ENCODE assay signal across 28 mouse cellular contexts in the genomic region with DNA sequence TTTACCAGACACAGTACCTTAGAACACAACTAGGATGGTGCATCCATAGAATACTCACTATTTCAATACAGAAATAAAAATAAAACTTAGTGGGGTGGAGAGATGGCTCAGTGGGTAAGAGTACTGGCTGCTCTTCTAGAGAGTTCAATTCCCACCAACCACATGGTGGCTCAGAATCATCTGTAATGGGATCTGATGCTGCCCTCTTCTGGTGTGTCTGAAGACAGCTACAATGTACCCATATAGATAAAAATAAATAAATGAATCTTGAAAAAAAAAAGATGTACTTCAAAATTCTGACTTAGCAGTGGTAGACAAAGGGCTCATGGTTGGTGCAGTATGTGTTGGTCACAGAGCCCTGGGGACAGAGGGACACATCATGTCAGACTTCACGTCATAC. TPM values are rescaled to one million over a fixed set of nuclear protein-coding genes. Genes with fewer than 3 reads are reported as not detected.
DNase-seq lines count a peak whose midpoint lies in the region; ATAC-seq and TF ChIP-seq lines count a peak whose summit lies in the region.
"Had no signal": no experiment of that assay in that cellular context is flagged by ENCODE, and none has a peak within 500 bp of the region (broad histone marks: within the 10 kb centered on the region; RNA-seq: fewer than 3 reads in every experiment).

No protein-coding gene starts in this region.

- no peak for TF ChIP-seq EP300 in CH12.LX (IDR thresholded peaks at IDR 0.05; ENCODE audit: low read length)

- no peak overlapping the region for H3K9ac ChIP-seq in CH12.LX (ENCODE audit: insufficient read depth, low read depth)
- no peak overlapping the region for H3K9ac ChIP-seq in hindbrain, postnatal 0 days (replicated peaks; ENCODE audit: low read length)
- H3K9ac ChIP-seq: limb, embryonic 13.5 days; liver, embryonic 13.5 days; stomach, embryonic 15.5 days had no signal

- no peaks in the 10 kb centered on the region for H3K4me1 ChIP-seq in CH12.LX (ENCODE audit: control insufficient read depth in 1 of 2, insufficient read depth in 2 of 2)
- H3K4me1 ChIP-seq in hindbrain, postnatal 0 days (ENCODE audit: insufficient read depth, low read length): no peaks in the 10 kb centered on the region
- H3K4me1 ChIP-seq: embryonic facial prominence, embryonic 10.5 days; limb, embryonic 13.5 days; stomach, embryonic 15.5 days had no signal

- H3K27me3 ChIP-seq in CH12.LX (replicated peaks): no peaks in the 10 kb centered on the region
- H3K27me3 ChIP-seq in hindbrain, postnatal 0 days (ENCODE audit: insufficient read depth, low read length): no peaks in the 10 kb centered on the region
- H3K27me3 ChIP-seq: limb, embryonic 13.5 days; liver, embryonic 13.5 days; stomach, embryonic 15.5 days had no signal

- no peak for DNase-seq in gastrocnemius, adult 2 months
- DNase-seq in gastrocnemius, adult 8-10 months (ENCODE audit: low spot score in 2 of 2): no peak
- DNase-seq in layer of hippocampus, adult 2 months (ENCODE audit: low spot score in 2 of 2): no peak
- DNase-seq in layer of hippocampus, postnatal 10 days (ENCODE audit: low spot score in 2 of 2): no peak
- peak; percentile 70 for DNase-seq in 3T3-L1 (ENCODE audit: low read depth, low spot score)
- DNase-seq in CH12.LX (ENCODE audit: extremely low read depth): peak; percentile 39
- DNase-seq in hindbrain, postnatal 0 days (ENCODE audit: low spot score): no peak
- DNase-seq: cerebellum, adult 8-10 months; gastrocnemius, postnatal 36 days; kidney, adult 8-10 months; kidney, postnatal 14 days; layer of hippocampus, postnatal 36 days; liver, embryonic 13.5 days; thymus, adult 18-20 months; thymus, postnatal 4 days had no signal

- dilution Hi-C loops in CH12.LX (cut with MboI; ENCODE audit: extremely low pct_ligation_motif_present, extremely low pct_unique_long_range_greater_than_20kb, low sequenced_read_pairs): no loop called here

- no peak overlapping the region for H3K4me2 ChIP-seq in CH12.LX (ENCODE audit: insufficient read depth, low read depth, poor library complexity, severe bottlenecking)
- H3K4me2 ChIP-seq in hindbrain, postnatal 0 days (ENCODE audit: low read depth, low read length): no peak overlapping the region
- H3K4me2 ChIP-seq: limb, embryonic 13.5 days; liver, embryonic 13.5 days; midbrain, embryonic 11.5 days; stomach, embryonic 15.5 days had no signal

- H3K9me3 ChIP-seq in CH12.LX (replicated peaks; ENCODE audit: low read length): no peaks in the 10 kb centered on the region
- no peaks in the 10 kb centered on the region for H3K9me3 ChIP-seq in hindbrain, postnatal 0 days (ENCODE audit: low read length)
- H3K9me3 ChIP-seq: embryonic facial prominence, embryonic 10.5 days; limb, embryonic 13.5 days; liver, embryonic 13.5 days; stomach, embryonic 15.5 days had no signal

- 100% methylated on average over 1 of the region's 1 CpGs for WGBS in hindbrain, postnatal 0 days

- no peak overlapping the region for H3K27ac ChIP-seq in gastrocnemius, adult 2 months
- no peak overlapping the region for H3K27ac ChIP-seq in layer of hippocampus, adult 2 months
- no peak overlapping the region for H3K27ac ChIP-seq in CH12.LX (ENCODE audit: insufficient read depth, low read depth)
- H3K27ac ChIP-seq in hindbrain, postnatal 0 days: no peak overlapping the region
- H3K27ac ChIP-seq: embryonic facial prominence, embryonic 10.5 days; limb, embryonic 13.5 days; liver, embryonic 13.5 days; stomach, embryonic 15.5 days had no signal

- in situ Hi-C loops in CH12.LX (cut with MboI; ENCODE audit: low pct_ligation_motif_present, low pct_unique_long_range_greater_than_20kb, low sequenced_read_pairs): no loop called here

- no peaks in the 10 kb centered on the region for H3K79me2 ChIP-seq in CH12.LX (replicated peaks; ENCODE audit: control insufficient read depth, extremely low read depth, insufficient read depth, poor library complexity, severe bottlenecking)

- TF ChIP-seq POLR2A in CH12.LX (IDR thresholded peaks at IDR 0.05; ENCODE audit: low read depth, low read length): no peak

- TF ChIP-seq CTCF in gastrocnemius, adult 2 months (IDR thresholded peaks at IDR 0.05): peak; percentile 46
- peak; percentile 65 for TF ChIP-seq CTCF in layer of hippocampus, adult 2 months (conservative IDR thresholded peaks at IDR 0.05)
- peak; percentile 25 to 68; a peak in 3 of 4 replicates for TF ChIP-seq CTCF in CH12.LX (conservative IDR thresholded peaks at IDR 0.05 in 1 of 2, IDR thresholded peaks at IDR 0.05 in 1 of 2; ENCODE audit: low read depth in 2 of 2, low read length in 2 of 2)
- no peak for TF ChIP-seq CTCF in hindbrain, postnatal 0 days (IDR thresholded peaks at IDR 0.05; ENCODE audit: low read depth)

- no peak for ATAC-seq in hindbrain, postnatal 0 days
- no peak for ATAC-seq in megakaryocyte progenitor cell, adult 5-6 weeks (replicated peaks; ENCODE audit: poor library complexity)
- ATAC-seq: forebrain, embryonic 16.5 days had no signal

- H3K36me3 ChIP-seq in CH12.LX (replicated peaks in 1 of 2; ENCODE audit: control insufficient read depth in 1 of 2, insufficient read depth in 1 of 2, low read length in 1 of 2): peaks cover 29 to 64% of the 10 kb centered on the region in 2 experiments
- H3K36me3 ChIP-seq in hindbrain, postnatal 0 days (ENCODE audit: insufficient read depth, low read length): peaks cover 4% of the 10 kb centered on the region

- intact Hi-C loops in gastrocnemius, adult 2 months (cut with DNase I): no loop called here

- TF ChIP-seq RAD21 in CH12.LX (IDR thresholded peaks at IDR 0.05; ENCODE audit: low read depth, low read length): peak; percentile 43

- no peak overlapping the region for H3K4me3 ChIP-seq in gastrocnemius, adult 2 months
- no peak overlapping the region for H3K4me3 ChIP-seq in layer of hippocampus, adult 2 months
- no peak overlapping the region for H3K4me3 ChIP-seq in CH12.LX (replicated peaks in 1 of 3; ENCODE audit: low read depth in 2 of 3, low read length in 2 of 3, poor library complexity in 1 of 3)
- H3K4me3 ChIP-seq in hindbrain, postnatal 0 days (ENCODE audit: low read length): no peak overlapping the region
- H3K4me3 ChIP-seq: embryonic facial prominence, embryonic 10.5 days; limb, embryonic 13.5 days; liver, embryonic 13.5 days; stomach, embryonic 15.5 days had no signal

TF ChIP-seq in CH12.LX, 34 proteins besides CTCF, POLR2A, EP300 and RAD21:
- no peak for TF ChIP-seq BHLHE40 (IDR thresholded peaks at IDR 0.05; ENCODE audit: low read depth, low read length)
- TF ChIP-seq E2F4 (IDR thresholded peaks at IDR 0.05; ENCODE audit: insufficient replicate concordance, low read depth, low read length): no peak
- TF ChIP-seq SMC3 (IDR thresholded peaks at IDR 0.05; ENCODE audit: low read depth, low read length): peak; percentile 49
- TF ChIP-seq ETS1 (conservative IDR thresholded peaks at IDR 0.05; ENCODE audit: low read depth, low read length): no peak
- no peak for TF ChIP-seq MAFK (IDR thresholded peaks at IDR 0.05; ENCODE audit: insufficient replicate concordance, low read length)

RNA-seq across cellular contexts. Expression of gene Slc45a2, which starts 9.0 kb away (rescaled TPM):
- total RNA-seq in gastrocnemius, adult 2 months (2021): not detected
- total RNA-seq in gastrocnemius, adult 8-10 months (2022): not detected
- total RNA-seq in layer of hippocampus, adult 2 months (2021): not detected
- total RNA-seq in layer of hippocampus, postnatal 10 days (2021): not detected
- total RNA-seq in CH12.LX (2012; rRNA removed) (not detected in 2 replicates), CH12.LX (2014; rRNA removed) (not detected in 2 replicates)
- not detected in 2 replicates for polyA plus RNA-seq in CH12.LX (2012; ENCODE audit: insufficient read length, low read depth)
- total RNA-seq in hindbrain, postnatal 0 days (2014; rRNA removed): not detected in 2 replicates
- 0.09 and 0.23 TPM in 2 replicates for polyA plus RNA-seq in hindbrain, postnatal 0 days (2015; fragmentation: Nextera tagmentation; extraction: Ambion mirVana)
- not detected in 2 replicates for total RNA-seq in megakaryocyte progenitor cell, adult 5-6 weeks (2015)
- total RNA-seq in megakaryocyte progenitor cell, adult 5-6 weeks (2017): not detected in 2 replicates
- total RNA-seq: adrenal gland, adult 18-20 months; layer of hippocampus, adult 18-20 months; layer of hippocampus, postnatal 36 days; left cerebral cortex, postnatal 25 days; monocyte, adult 5-6 weeks; neutrophil, adult 5-6 weeks had no signal
- polyA plus RNA-seq: heart, embryonic 16.5 days; liver, embryonic 13.5 days; lung, embryonic 16.5 days had no signal

RNA-seq across cellular contexts. Expression of gene Amacr, which starts 10.0 kb away (rescaled TPM):
- 10 to 100 TPM; 15.5 to 23.3 TPM for total RNA-seq in gastrocnemius, adult 2 months (2021)
- 10 to 100 TPM; 16.4 to 20.0 (median 17.6) TPM for total RNA-seq in gastrocnemius, adult 8-10 months (2022)
- 10 to 100 TPM; 11.1 to 12.0 TPM for total RNA-seq in layer of hippocampus, adult 2 months (2021)
- total RNA-seq in layer of hippocampus, postnatal 10 days (2021): 1 to 10 TPM; 6.8 to 8.2 TPM
- total RNA-seq in CH12.LX (2012; rRNA removed) (14.1 and 15.7 TPM in 2 replicates), CH12.LX (2014; rRNA removed) (34.0 and 43.0 TPM in 2 replicates)
- 25.9 and 29.6 TPM in 2 replicates for polyA plus RNA-seq in CH12.LX (2012; ENCODE audit: insufficient read length, low read depth)
- 8.5 and 11.3 TPM in 2 replicates for total RNA-seq in hindbrain, postnatal 0 days (2014; rRNA removed)
- polyA plus RNA-seq in hindbrain, postnatal 0 days (2015; fragmentation: Nextera tagmentation; extraction: Ambion mirVana): 10.8 and 11.3 TPM in 2 replicates
- 2.6 and 2.8 TPM in 2 replicates for total RNA-seq in megakaryocyte progenitor cell, adult 5-6 weeks (2015)
- total RNA-seq in megakaryocyte progenitor cell, adult 5-6 weeks (2017): 2.0 and 3.3 TPM in 2 replicates
- total RNA-seq: monocyte, adult 5-6 weeks had no signal

RNA-seq across cellular contexts. Expression of gene C1qtnf3, which starts 39.4 kb away (rescaled TPM):
- 1 to 10 TPM in 1 of 2 experiments, under 1 TPM in 1; 0.31 to 1.5 TPM for total RNA-seq in gastrocnemius, adult 2 months (2021)
- total RNA-seq in gastrocnemius, adult 8-10 months (2022): under 1 TPM in 3 of 4 experiments, not detected in 1; 0.21 to 0.45 (median 0.24) TPM
- not detected for total RNA-seq in layer of hippocampus, adult 2 months (2021)
- total RNA-seq in layer of hippocampus, postnatal 10 days (2021): under 1 TPM; 0.49 to 0.53 TPM
- total RNA-seq in CH12.LX (2012; rRNA removed): not detected in 2 replicates
- total RNA-seq in CH12.LX (2014; rRNA removed): not detected in 2 replicates
- 0.10 TPM in 1 of 2 replicates, not detected in the other for polyA plus RNA-seq in CH12.LX (2012; ENCODE audit: insufficient read length, low read depth)
- total RNA-seq in hindbrain, postnatal 0 days (2014; rRNA removed): 1.4 and 1.6 TPM in 2 replicates
- 1.4 and 1.6 TPM in 2 replicates for polyA plus RNA-seq in hindbrain, postnatal 0 days (2015; fragmentation: Nextera tagmentation; extraction: Ambion mirVana)
- total RNA-seq in megakaryocyte progenitor cell, adult 5-6 weeks (2015): not detected in 2 replicates
- total RNA-seq in megakaryocyte progenitor cell, adult 5-6 weeks (2017): not detected in 2 replicates
- total RNA-seq: layer of hippocampus, adult 18-20 months; layer of hippocampus, postnatal 36 days; left cerebral cortex, postnatal 25 days; monocyte, adult 5-6 weeks; neutrophil, adult 5-6 weeks had no signal

RNA-seq across cellular contexts. Expression of gene Rxfp3, which starts 46.2 kb away (rescaled TPM):
- total RNA-seq in gastrocnemius, adult 2 months (2021): not detected
- not detected for total RNA-seq in gastrocnemius, adult 8-10 months (2022)
- 1 to 10 TPM; 5.2 to 5.5 TPM for total RNA-seq in layer of hippocampus, adult 2 months (2021)
- total RNA-seq in layer of hippocampus, postnatal 10 days (2021): 1 to 10 TPM; 5.6 to 6.6 TPM
- total RNA-seq in CH12.LX (2012; rRNA removed) (not detected in 2 replicates), CH12.LX (2014; rRNA removed) (not detected in 2 replicates)
- not detected in 2 replicates for polyA plus RNA-seq in CH12.LX (2012; ENCODE audit: insufficient read length, low read depth)
- total RNA-seq in hindbrain, postnatal 0 days (2014; rRNA removed): 7.3 and 8.3 TPM in 2 replicates
- polyA plus RNA-seq in hindbrain, postnatal 0 days (2015; fragmentation: Nextera tagmentation; extraction: Ambion mirVana): 3.2 TPM in 2 replicates
- total RNA-seq in megakaryocyte progenitor cell, adult 5-6 weeks (2015): not detected in 2 replicates
- not detected in 2 replicates for total RNA-seq in megakaryocyte progenitor cell, adult 5-6 weeks (2017)
- total RNA-seq: adrenal gland, adult 18-20 months; gastrocnemius, postnatal 36 days; monocyte, adult 5-6 weeks; neutrophil, adult 5-6 weeks had no signal
- polyA plus RNA-seq: liver, embryonic 13.5 days had no signal

Comparison
In these comparisons a context has a peak if more than half of its experiments do, and no peak if none do; other contexts are left out.
1. DNase-seq: peak in 3T3-L1 (single experiment) and CH12.LX (single experiment); none in gastrocnemius, adult 2 months (single experiment), gastrocnemius, adult 8-10 months (0 of 2), layer of hippocampus, adult 2 months (0 of 2), layer of hippocampus, postnatal 10 days (0 of 2) and hindbrain, postnatal 0 days (single experiment).